Mouse (Mus musculus) forebrain, embryonic 16.5 days (tissue): ENCODE data around the gene Acta2. TPM values are rescaled to one million over a fixed set of nuclear protein-coding genes. Genes with fewer than 3 reads are reported as not detected.

Experiments
- ATAC-seq: fragments of 200-750 bp; cut with Nextera tagmentation; 2 replicates; pipeline ENCODE4 v1.8.0; 2017; ENCODE audit warnings: mild to moderate bottlenecking, moderate library complexity
- H3K27ac ChIP-seq: fragments of 300-500 bp; sonication (generic); 2 replicates; pipeline ENCODE4 v1.5.1; 2014; ENCODE audit warnings: low read length, control low read depth
- H3K27me3 ChIP-seq: fragments of 300-500 bp; sonication (generic); replicated peaks from 2 replicates; pipeline ENCODE4 v1.6.1; 2014; ENCODE audit warnings: low read length; ENCODE audit not compliant: control insufficient read depth, insufficient read depth
- H3K36me3 ChIP-seq: fragments of 300-500 bp; sonication (generic); 2 replicates; pipeline ENCODE4 v1.6.1; 2014; ENCODE audit not compliant: control insufficient read depth, insufficient read depth
- H3K4me1 ChIP-seq: fragments of 300-500 bp; sonication (generic); replicated peaks from 2 replicates; pipeline ENCODE4 v1.6.1; 2014; ENCODE audit warnings: low read length; ENCODE audit not compliant: control insufficient read depth, insufficient read depth
- H3K4me2 ChIP-seq: fragments of 300-500 bp; sonication (generic); 2 replicates; pipeline ENCODE4 v1.6.1; 2014; ENCODE audit warnings: mild to moderate bottlenecking, low read length, control low read depth
- H3K4me3 ChIP-seq: fragments of 300-500 bp; sonication (generic); replicated peaks from 2 replicates; pipeline ENCODE4 v1.5.1; 2014; ENCODE audit warnings: mild to moderate bottlenecking, low read length, control low read depth
- H3K9ac ChIP-seq: fragments of 300-500 bp; sonication (generic); replicated peaks from 2 replicates; pipeline ENCODE4 v1.6.1; 2014; ENCODE audit warnings: low read depth, low read length, control low read depth
- H3K9me3 ChIP-seq: fragments of 300-500 bp; sonication (generic); 2 replicates; pipeline ENCODE4 v1.6.1; 2016; ENCODE audit warnings: low read length; ENCODE audit not compliant: control insufficient read depth
- WGBS: fragments of 180-500 bp; shearing (Covaris S2); extraction: QIAGEN DNeasy Blood & Tissue Kit; methylation state at CpG from one replicate; pipeline ENCODE4 v1.1.7; 2014; 5-methylcytosine and 5-hydroxymethylcytosine counted together
- polyA plus RNA-seq: library from polyadenylated mRNA; unstranded; fragments of >200 nt; fragmentation: Nextera tagmentation; extraction: Ambion mirVana; gene quantifications from 2 replicates; pipeline ENCODE4 v1.2.1, GENCODE M21; 2015

The Acta2 gene
- polyA plus RNA-seq, 1 experiment from 2014 or later = 9.1 TPM

DNA sequence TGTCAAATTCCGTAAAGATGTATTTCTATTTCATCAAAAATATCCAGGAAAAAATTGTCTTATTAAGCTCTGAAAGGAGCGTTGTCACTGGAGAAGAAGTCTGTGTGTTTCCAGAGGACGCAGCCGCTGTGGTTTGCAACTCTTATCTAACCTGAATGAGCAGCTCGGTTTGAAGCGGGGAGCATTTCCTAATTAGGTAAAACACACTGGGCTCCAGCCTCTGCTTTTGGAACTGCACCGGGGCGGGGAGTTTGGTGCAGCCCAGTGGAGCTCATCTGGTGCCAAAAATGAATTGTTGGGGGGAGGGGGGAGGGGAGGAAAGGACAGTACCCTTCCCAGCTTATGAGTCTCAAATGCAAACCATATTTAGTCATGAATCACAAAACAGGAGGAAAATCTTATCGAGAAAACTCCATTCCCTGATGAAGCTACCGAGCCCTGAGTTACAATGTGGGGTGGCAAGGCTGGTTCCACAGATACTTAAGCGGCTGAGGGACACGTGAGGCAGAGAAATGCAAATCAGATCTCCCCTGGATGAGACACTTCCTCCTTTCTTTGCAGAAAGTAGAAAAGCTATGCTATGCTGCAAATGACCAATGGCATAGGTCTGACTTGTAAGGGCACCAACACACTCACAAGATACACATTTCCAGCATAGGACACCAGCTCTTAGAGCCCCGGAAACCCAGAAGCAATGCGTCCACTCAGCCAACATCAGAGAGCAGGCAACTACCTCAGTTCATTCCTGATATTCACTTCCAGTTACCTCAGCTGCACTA is 1.1 kb downstream of the Acta2 start:
- Histone ChIP-seq H3K4me3 (no peak overlapping the region), H3K9me3 (no peaks in the 10 kb centered on the region), H3K4me1 (no peaks in the 10 kb centered on the region), H3K27me3 (no peaks in the 10 kb centered on the region), H3K9ac (no peak overlapping the region), H3K4me2 (peak overlapping the region; percentile 9; the same call in 1 of the 2 replicates), H3K27ac (no peak overlapping the region), H3K36me3 (no peaks in the 10 kb centered on the region)
- no peak for ATAC-seq
- WGBS = 36% methylated on average over 14 of the region's 14 CpGs

DNA sequence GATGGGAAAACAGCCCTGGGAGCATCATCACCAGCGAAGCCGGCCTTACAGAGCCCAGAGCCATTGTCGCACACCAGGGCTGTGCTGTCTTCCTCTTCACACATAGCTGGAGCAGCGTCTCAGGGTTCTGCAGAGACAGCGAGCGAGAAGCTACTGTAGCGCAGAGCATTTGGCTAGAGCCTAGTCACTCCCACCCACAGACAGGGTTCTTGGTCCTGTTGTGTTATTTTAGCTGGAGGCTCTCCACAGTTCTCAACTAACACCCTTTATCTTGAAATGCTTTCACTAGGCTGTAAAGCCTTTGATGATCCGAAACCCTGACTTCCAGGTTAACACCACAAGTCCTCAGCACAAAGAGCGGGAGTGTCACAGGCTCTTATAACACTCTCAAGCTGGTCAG is 2.9 kb downstream of the Acta2 start:
- ATAC-seq = no peak
- Histone ChIP-seq H3K27ac (no peak overlapping the region), H3K4me3 (no peak overlapping the region), H3K27me3 (no peaks in the 10 kb centered on the region), H3K36me3 (no peaks in the 10 kb centered on the region), H3K9me3 (no peaks in the 10 kb centered on the region), H3K4me1 (no peaks in the 10 kb centered on the region), H3K4me2 (no peak overlapping the region), H3K9ac (no peak overlapping the region)
- 86% methylated on average over 9 of the region's 9 CpGs for WGBS

DNA sequence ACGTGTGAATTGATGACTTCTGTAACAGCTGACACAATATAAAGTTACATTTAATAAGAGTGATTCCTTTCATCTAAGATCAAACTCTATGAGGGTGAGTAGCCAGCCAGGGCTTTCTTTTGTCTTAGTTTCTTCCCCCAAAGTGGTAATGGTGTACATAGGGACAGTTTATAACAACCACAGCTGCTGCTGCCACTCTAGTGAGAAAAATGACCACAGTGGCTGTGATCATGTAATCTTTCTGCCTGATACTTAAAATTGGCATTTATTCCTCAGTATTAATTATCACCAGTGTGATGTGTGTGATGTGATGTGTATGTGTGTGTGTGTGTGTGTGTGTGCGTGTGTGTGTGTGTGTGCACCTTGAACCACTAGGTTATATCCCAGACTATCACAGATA is 3.5 kb downstream of the Acta2 start:
- Histone ChIP-seq H3K27me3 (no peaks in the 10 kb centered on the region), H3K4me2 (no peak overlapping the region), H3K4me3 (no peak overlapping the region), H3K27ac (no peak overlapping the region), H3K36me3 (no peaks in the 10 kb centered on the region), H3K9ac (no peak overlapping the region), H3K4me1 (no peaks in the 10 kb centered on the region), H3K9me3 (no peaks in the 10 kb centered on the region)
- 80% methylated on average over 2 of the region's 2 CpGs for WGBS
- ATAC-seq = no peak

DNA sequence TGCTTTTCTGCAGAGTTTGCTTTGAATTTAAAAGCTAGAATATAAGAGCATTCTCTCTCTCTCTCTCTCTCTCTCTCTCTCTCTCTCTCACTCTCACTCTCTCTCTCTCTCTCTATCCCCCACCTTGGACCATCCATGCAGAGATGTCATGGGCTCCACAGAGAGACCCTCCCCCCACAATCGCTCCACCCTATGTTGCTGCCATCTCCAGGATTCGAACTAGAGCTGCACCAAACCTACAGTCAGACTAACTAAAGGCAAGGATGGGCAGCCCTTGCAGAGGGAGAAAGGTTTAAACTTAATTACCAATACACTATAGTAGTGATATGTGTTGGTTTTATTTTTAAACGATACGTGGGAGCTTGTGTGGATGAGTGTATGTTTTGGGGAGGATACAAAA is 4.8 kb downstream of the Acta2 start:
- no peak for ATAC-seq
- no peak overlapping the region for H3K4me2 ChIP-seq
- 87% methylated on average over 4 of the region's 4 CpGs for WGBS

DNA sequence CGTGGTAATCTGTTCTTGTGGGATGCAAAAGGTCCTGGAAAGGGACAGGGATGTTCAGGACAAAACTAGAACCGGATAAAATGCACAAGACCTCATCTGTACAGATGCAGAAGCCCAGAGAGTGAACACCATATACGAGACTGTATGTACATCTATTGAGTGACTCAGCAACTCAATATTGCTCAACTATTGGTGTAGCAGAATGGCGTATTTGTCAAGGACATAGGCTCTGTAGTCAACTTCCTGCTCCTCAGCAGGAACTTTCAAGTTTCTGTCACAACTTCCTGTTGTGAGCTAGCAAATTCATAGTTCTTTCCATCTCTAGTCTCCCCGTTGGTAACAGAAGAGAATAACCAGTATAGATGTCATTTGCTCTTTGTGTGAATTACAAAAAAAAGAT is 6.8 kb downstream of the Acta2 start:
- ATAC-seq = no peak
- Histone ChIP-seq H3K4me3 (no peak overlapping the region), H3K9ac (no peak overlapping the region), H3K4me2 (no peak overlapping the region), H3K36me3 (no peaks in the 10 kb centered on the region), H3K27ac (no peak overlapping the region), H3K9me3 (no peaks in the 10 kb centered on the region), H3K4me1 (no peaks in the 10 kb centered on the region), H3K27me3 (no peaks in the 10 kb centered on the region)
- WGBS = 82% methylated on average over 5 of the region's 5 CpGs

More for the DNA sequence above, 4.8 kb downstream of the Acta2 start:
- Histone ChIP-seq H3K4me3 (no peak overlapping the region), H3K4me1 (no peaks in the 10 kb centered on the region), H3K9me3 (no peaks in the 10 kb centered on the region), H3K9ac (no peak overlapping the region), H3K27ac (no peak overlapping the region), H3K36me3 (no peaks in the 10 kb centered on the region), H3K27me3 (no peaks in the 10 kb centered on the region)

DNA sequence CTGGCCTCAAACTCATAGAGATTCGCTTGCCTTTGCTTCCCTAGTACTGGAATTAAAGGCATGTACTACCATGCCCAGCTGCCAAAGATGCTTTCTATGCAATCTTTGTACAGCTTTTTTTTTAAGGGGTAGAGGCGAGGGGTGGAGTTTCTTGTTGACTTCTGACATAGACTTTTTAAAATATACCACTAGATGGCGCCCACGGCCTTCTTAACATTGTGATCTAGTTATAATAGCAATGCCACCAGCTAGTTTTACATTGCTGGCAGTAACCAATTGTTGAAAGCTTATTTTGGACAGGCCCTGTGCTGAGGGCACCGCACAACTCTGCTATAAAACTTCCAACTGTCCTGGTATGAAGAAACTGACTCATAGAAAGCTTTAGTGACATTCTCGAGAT is 11.3 kb downstream of the Acta2 start:
- H3K4me1 ChIP-seq = no peaks in the 10 kb centered on the region
- no peak overlapping the region for H3K4me3 ChIP-seq
- ATAC-seq = peak; percentile 80
- no peaks in the 10 kb centered on the region for H3K36me3 ChIP-seq
- H3K27me3 ChIP-seq = no peaks in the 10 kb centered on the region
- H3K9me3 ChIP-seq = no peaks in the 10 kb centered on the region
- WGBS = 21% methylated on average over 6 of the region's 6 CpGs
- H3K27ac ChIP-seq = no peak overlapping the region
- no peak overlapping the region for H3K4me2 ChIP-seq
- no peak overlapping the region for H3K9ac ChIP-seq

DNA sequence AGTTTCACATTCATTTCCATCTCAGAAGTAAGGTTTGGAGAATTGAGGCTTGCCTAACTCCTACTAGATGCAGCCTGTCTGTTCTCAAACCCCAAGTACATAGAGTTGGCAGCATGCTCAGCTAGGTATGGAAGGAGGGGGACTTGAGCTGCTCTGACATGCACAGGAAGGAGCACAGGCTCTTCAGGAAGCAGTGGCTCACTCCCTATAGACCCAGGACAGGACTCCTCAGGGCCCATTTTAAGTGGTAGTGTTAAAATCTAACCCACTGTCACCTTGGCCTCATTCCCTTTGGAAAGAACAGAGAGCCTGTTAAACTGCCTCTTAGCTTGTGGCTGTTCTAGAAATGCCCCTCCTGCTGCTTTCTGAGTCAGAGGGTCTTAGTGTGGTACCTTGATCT is 12.5 kb downstream of the Acta2 start:
- ATAC-seq = no peak
- H3K4me2 ChIP-seq = no peak overlapping the region

DNA sequence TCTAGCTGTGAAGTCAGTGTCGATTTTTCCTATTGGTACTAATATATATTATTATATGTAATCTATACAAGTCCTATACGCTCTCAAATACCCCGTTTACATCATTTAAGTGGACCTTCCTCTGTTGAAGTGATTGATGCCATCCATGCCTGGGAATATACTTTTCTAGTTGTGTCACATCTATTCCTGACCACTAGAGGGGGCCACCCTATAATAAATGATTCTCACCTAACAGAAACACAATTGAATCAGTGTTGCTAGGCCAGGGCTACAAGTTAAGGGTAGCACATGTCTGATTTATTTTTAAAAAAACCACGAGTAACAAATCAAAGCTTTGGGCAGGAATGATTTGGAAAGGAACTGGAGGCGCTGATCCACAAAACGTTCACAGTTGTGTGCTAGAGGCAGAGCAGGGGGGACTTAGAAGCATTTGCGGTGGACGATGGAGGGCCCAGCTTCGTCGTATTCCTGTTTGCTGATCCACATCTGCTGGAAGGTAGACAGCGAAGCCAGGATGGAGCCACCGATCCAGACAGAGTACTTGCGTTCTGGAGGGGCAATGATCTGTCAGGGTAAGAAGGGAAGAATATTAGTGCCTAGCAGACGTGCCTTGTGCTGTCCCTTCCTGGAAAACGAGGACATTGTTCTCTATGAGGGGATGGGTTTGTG is 14.0 kb downstream of the Acta2 start:
- Histone ChIP-seq H3K9ac (no peak overlapping the region), H3K36me3 (no peaks in the 10 kb centered on the region), H3K27ac (no peak overlapping the region), H3K4me3 (no peak overlapping the region), H3K9me3 (no peaks in the 10 kb centered on the region), H3K27me3 (no peaks in the 10 kb centered on the region), H3K4me1 (no peaks in the 10 kb centered on the region), H3K4me2 (no peak overlapping the region)
- peak; percentile 21; the same call in 1 of the 2 replicates for ATAC-seq
- WGBS = 67% methylated on average over 15 of the region's 15 CpGs

More for the DNA sequence above, 12.5 kb downstream of the Acta2 start:
- H3K27me3 ChIP-seq = no peaks in the 10 kb centered on the region
- H3K4me3 ChIP-seq = no peak overlapping the region
- H3K27ac ChIP-seq = no peak overlapping the region
- H3K36me3 ChIP-seq = no peaks in the 10 kb centered on the region
- H3K4me1 ChIP-seq = no peaks in the 10 kb centered on the region
- no peak overlapping the region for H3K9ac ChIP-seq
- H3K9me3 ChIP-seq = no peaks in the 10 kb centered on the region

DNA sequence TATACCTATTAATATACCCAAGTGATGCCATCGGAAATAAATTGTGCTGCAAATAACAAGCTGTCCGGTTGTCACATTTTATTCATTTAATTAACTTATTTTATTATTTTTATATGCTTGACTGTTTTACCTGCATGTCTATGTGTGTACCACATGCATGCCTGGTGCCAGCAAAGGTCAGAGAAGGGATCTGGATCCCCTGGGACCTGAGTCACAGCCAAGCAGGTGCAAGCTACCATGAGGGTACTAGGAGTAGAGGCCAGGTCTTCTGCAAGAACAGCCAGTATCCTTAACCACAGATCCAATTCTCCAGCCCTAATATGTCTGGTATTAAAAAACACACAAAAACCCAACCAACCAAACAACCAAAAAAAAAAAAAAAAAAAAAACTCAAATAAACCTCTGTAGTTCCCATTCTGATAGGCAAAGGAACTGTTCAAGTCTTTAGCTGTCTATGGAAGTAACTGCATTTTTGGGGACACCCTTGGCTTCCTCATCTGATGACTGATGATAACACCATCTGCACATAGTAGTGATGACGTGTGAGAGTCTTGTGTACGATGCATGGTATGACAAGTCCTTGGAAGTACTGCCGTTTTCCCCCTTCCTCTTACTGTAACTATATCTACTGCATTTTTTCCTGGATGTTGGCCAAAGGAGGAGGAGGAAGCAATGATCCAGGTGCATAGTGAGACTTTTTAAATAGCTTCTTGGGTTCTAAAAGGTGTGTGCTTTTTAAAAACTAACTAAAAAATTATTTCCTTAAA is 14.9 kb downstream of the Acta2 start:
- Histone ChIP-seq H3K4me1 (no peaks in the 10 kb centered on the region), H3K4me3 (no peak overlapping the region), H3K27ac (no peak overlapping the region), H3K36me3 (no peaks in the 10 kb centered on the region), H3K27me3 (no peaks in the 10 kb centered on the region), H3K9ac (no peak overlapping the region), H3K4me2 (no peak overlapping the region), H3K9me3 (no peaks in the 10 kb centered on the region)
- WGBS = 87% methylated on average over 5 of the region's 5 CpGs
- no peak for ATAC-seq
